Mouse (Mus musculus) bone marrow macrophage, adult 2 months (primary cell): ENCODE results near the gene Sema3a. TPM values are rescaled to one million over a fixed set of nuclear protein-coding genes. Genes with fewer than 3 reads are reported as not detected.
A peak's percentile ranks its signal among the peaks of the same experiment; 100 is the strongest.
"Not testable (repeated sequence)": the region's sequence is repeated elsewhere in the genome, so short reads cannot be mapped to it uniquely, and the experiment has no call there.

Experiments
- H3K27ac ChIP-seq: 2 replicates; pipeline ENCODE4 v1.5.1; 2012; ENCODE audit warnings: low read depth, low read length; ENCODE audit not compliant: insufficient read depth
- H3K4me1 ChIP-seq: 2 replicates; pipeline ENCODE4 v1.6.1; 2012; ENCODE audit warnings: low read length; ENCODE audit not compliant: control insufficient read depth, insufficient read depth
- H3K4me3 ChIP-seq: 2 replicates; pipeline ENCODE4 v1.5.1; 2012; ENCODE audit warnings: mild to moderate bottlenecking, low read length, moderate library complexity; ENCODE audit not compliant: insufficient read depth
- CTCF ChIP-seq: IDR thresholded peaks from 2 replicates; pipeline ENCODE4 v1.5.1; 2012; ENCODE audit warnings: low read depth, mild to moderate bottlenecking, low read length, moderate library complexity
- POLR2A ChIP-seq: IDR thresholded peaks from 2 replicates; pipeline ENCODE4 v1.6.1; 2012; ENCODE audit warnings: mild to moderate bottlenecking, low read depth, low read length, borderline replicate concordance
- polyA plus RNA-seq: library from polyadenylated mRNA; stranded (reverse); fragments of >200 nt; gene quantifications from 2 replicates; pipeline ENCODE4 v1.2.4, GENCODE M21; 2012; ENCODE audit not compliant: missing spikeins, insufficient read depth, insufficient read length

Sema3a gene
- polyA plus RNA-seq, 1 experiment, result not detected

DNA sequence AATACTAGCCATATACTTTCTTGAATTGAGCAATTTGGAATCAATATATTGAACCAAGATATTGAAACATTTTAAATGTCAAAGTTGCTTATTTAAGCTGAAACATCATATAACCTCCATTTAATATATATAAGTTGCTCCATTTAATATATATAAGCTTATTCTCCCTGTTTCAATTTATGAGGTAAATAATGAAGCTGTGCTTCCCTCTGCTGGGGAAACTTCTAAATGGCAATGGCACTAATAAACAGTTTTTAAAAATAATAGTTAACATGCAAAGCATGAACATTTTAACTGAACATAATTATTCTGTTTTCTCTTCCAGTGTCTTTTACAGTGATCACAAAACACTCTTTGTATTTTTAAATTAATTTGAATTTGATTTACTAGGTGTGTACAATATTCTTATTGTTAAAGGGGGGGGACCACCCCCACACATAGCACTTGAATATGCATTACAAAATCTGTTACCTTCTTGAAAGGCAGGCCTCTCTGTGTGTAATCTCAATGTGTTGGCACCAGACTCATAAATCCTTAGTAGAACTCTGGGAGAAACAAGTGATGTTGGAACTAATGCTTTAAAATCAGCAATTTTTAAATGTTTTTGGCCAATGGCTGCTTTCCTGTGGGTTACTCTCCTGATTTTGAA, 460.5 kb downstream of the Sema3a start:
- no peak overlapping the region for H3K27ac ChIP-seq
- TF ChIP-seq POLR2A, result no peak
- TF ChIP-seq CTCF, result no peak
- no peak overlapping the region for H3K4me3 ChIP-seq
- H3K4me1 ChIP-seq, result no peaks in the 10 kb centered on the region

DNA sequence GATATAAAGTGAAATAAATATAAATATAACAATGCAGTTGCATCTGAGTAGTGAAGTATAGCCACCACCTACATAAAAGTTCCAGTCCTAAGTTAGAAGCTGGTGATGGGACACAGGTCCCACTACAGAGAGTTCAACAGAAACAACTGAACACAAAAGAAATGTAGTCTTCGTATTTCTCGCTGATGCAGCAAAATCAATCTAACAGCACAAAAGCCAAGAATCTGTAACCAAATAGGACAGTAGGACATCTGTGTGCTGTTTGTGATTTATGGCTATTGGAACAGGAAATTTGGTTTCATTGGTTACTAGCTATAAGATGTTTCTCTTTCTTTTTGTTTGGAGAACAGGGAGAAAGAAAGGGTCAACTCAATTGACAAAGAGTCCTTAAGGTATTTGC, 469.2 kb downstream of the Sema3a start:
- Histone ChIP-seq H3K4me3 (no peak overlapping the region), H3K4me1 (no peaks in the 10 kb centered on the region), H3K27ac (no peak overlapping the region)
- TF ChIP-seq POLR2A, result no peak
- TF ChIP-seq CTCF, result no peak

DNA sequence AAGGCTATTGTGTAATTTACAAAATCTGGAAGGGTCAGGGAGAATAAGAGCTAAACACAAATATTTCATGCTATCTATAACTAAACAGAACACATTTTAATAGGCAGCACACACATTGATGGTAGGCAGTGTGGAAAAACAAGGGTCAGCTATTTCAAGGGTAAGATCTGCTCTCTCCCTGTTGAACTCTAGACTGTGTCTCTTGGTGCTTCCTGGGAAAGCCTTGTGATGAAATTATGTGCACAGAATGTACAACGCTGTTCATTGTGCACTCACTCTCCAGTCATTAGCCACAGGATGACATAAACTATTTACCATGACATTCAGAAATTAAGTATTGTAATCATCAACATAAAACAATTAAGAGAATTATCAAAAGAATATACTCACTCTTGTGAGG, 486.4 kb downstream of the Sema3a start:
- no peak overlapping the region for H3K27ac ChIP-seq
- no peak for TF ChIP-seq POLR2A
- no peak for TF ChIP-seq CTCF
- no peaks in the 10 kb centered on the region for H3K4me1 ChIP-seq
- H3K4me3 ChIP-seq, result no peak overlapping the region

DNA sequence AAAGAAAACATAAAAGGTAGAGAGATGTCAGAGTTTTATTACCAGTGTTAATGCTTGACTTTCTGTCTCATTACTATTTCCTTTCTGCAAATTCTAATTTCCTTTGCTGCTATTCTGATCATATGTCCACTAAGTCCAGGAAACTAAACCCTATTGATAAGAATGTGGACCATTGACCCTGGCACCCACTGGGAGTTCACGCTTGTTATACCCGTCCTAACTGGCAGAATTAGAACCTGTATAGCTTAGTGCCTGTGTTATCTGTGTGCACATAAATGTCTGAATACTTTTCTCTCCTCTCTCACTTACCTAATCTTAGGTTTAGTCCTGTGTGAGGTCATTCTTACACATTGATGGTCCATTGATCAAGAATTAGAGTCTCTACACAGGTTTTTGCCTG, 486.9 kb downstream of the Sema3a start:
- no peak overlapping the region for H3K4me3 ChIP-seq
- no peaks in the 10 kb centered on the region for H3K4me1 ChIP-seq
- TF ChIP-seq CTCF, result no peak
- no peak for TF ChIP-seq POLR2A
- H3K27ac ChIP-seq, result no peak overlapping the region

DNA sequence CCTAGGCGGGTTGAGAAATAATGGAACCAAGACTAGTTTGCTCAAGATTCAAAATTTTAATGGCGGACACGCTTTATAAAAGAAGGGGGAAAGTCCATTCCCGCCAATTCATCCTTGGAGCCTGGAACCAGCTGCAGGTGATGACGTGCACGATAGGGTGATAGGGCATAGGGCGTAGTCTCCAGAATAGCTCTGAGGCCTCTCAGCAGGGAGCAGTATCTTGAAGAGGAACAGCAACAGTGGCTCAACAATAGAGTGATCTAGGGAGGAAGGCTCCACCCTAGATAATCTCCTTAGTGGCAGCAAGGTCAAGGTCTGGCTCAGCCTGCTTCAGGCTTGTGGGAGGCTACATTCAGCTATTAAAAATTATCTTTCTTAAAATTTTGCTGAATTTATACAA, 489.4 kb downstream of the Sema3a start:
- H3K4me1 ChIP-seq, H3K4me3 ChIP-seq, H3K27ac ChIP-seq: not testable (repeated sequence)

DNA sequence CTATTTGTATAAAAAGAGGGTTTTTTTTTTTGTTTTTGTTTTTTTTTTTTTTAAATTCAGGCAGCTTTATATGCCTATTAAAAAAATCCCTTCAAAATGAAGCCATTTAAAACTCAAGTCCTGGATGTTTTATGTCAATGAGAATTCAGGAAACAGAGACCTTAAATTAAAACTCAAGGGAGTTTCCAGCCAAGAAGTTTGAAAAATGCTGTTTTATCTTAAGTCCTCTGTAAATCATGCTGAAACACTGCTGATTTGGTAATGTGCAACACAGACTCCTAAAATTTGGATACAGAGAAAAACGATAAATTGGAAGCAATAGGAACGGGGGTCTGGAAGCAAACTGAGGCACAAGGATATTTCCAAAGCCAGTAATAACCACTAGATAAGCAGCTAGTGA, 490.7 kb downstream of the Sema3a start:
- Histone ChIP-seq H3K4me3 (no peak overlapping the region), H3K4me1 (no peaks in the 10 kb centered on the region), H3K27ac (no peak overlapping the region)
- TF ChIP-seq POLR2A (no peak), CTCF (no peak)

DNA sequence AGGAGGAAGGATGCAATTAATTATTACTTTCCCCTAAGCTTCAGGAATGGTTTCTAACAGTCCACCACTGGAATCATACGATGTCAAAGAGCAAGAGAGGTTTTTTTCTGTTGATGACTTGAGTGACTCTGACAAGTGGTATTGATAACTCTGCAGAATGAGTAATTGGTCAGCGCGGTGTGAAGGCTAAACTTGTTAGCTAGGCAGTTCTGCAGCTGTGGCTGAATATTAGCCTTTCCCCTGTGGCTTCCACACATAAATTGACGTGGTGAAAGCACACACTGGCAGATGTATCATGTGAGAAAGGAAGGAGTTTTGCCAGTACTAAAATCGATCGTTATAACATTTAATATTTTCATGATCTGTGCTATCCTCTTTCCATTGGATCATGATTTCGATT, 497.4 kb downstream of the Sema3a start:
- H3K4me1 ChIP-seq, result no peaks in the 10 kb centered on the region
- no peak overlapping the region for H3K27ac ChIP-seq
- H3K4me3 ChIP-seq, result no peak overlapping the region
- no peak for TF ChIP-seq POLR2A
- TF ChIP-seq CTCF, result no peak

DNA sequence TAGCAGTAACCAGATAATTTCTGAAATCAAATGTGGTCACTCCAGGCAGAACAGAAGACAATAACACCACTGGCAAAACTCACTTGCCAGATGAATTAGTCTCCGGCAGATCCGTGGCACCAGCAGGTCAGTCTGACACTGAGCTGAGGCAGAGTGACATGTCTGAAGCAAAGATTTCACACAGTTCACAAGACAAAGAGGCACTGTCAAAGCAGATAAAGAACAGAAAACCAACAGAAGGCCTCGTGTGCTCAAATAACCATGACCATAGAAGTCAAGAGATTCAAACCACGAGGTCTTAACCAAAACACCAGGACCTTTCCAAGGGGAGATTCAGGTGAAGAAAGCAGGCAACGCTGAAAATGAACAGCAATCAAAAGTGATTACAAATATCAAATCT, 499.5 kb downstream of the Sema3a start:
- Histone ChIP-seq H3K4me1 (no peaks in the 10 kb centered on the region), H3K4me3 (no peak overlapping the region), H3K27ac (no peak overlapping the region)
- TF ChIP-seq CTCF (no peak), POLR2A (no peak)

DNA sequence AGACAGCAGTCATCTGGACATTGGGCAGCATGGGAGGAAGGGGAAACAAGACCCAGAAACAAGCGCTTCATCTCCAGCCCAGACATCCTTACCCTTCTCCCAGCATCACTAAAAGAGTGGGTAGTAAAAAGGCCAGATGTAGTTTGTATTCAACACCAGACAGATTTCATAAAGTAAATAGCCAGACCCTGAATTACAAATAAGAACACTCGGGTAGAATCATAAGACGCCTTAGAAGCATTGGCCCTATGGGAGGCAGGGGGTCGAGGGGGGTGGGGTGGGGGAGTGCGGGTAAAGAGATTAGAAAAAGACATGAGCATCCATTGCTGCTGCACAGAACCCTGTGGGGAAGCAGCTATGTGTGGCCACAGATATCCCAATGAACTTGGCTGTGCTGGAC, 500.9 kb downstream of the Sema3a start:
- Histone ChIP-seq H3K4me3 (no peak overlapping the region), H3K4me1 (no peaks in the 10 kb centered on the region), H3K27ac (no peak overlapping the region)
- TF ChIP-seq POLR2A (no peak), CTCF (no peak)

DNA sequence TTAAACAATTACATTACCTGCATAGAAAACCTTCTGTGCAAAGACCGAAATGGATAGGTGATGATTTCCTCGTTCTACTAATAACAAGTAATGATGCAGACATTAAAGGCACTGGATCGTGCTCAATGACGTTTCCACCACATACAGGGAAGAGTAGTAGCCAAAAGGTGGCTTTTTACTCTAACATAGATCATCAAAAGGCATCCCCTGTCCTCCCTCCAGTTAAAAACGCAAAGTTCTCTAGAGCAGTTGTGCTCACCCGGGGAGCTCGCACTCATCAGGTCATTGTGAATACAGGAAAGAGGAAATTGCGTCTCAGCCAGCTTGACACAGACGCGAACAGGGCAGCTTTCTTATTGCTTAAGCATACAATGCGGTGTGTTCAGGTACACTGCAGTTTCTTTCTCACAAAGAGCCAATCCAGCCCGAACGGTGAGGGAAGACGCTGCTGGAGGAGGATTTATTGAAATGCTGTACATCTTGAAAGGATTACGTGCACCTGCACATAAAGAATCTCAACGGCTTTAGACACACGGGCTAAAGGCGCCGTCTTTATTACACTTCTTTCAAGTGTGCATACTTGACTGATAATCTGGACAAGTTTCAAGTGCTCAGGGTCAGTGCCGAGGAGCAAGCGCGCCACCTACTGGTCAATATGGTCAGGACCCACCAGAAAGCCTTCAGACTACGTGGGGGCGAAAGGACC, 503.5 kb downstream of the Sema3a start:
- Histone ChIP-seq H3K4me1 (no peaks in the 10 kb centered on the region), H3K4me3 (no peak overlapping the region), H3K27ac (no peak overlapping the region)
- TF ChIP-seq POLR2A (no peak), CTCF (peak; percentile 91)

DNA sequence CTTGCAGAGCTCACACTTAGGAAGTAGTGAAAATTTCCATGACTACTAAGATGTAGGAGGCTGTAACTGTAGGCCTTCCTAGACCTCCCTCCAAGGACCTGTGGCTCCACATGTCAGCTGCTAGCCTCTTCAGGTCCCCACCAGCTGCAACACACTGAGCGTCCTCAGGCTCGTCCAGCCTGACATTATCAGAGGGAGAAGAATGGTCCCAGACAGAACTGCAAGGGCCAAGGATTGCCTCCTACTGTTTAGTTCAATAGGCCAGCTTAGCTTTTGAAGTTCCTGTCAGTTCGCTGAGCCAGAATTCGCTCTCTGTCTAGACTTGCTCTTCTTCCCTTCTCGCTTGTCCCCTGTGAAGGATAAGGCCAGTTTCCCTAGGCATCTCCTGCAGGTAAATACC, 504.7 kb downstream of the Sema3a start:
- Histone ChIP-seq H3K4me1 (no peaks in the 10 kb centered on the region), H3K4me3 (no peak overlapping the region), H3K27ac (no peak overlapping the region)
- TF ChIP-seq POLR2A, result no peak
- TF ChIP-seq CTCF, result no peak
